Mouse (Mus musculus): ENCODE measurements around the gene Gm29423. TPM values are rescaled to one million over a fixed set of nuclear protein-coding genes. Genes with fewer than 3 reads are reported as not detected.
"Not testable (repeated sequence)": the region's sequence is repeated elsewhere in the genome, so short reads cannot be mapped to it uniquely, and the experiment has no call there.

Gene Gm29423
- polyA plus RNA-seq (2017; shearing (Covaris generic)) = not detected

GRCm38 (mm10) chrY:70303187-70303586, at the start of gene Gm29423, which contains the start of gene Gm29644:
Gene Gm29423 (minus strand): TSS chrY:70303287.
Gene Gm29644 (minus strand): TSS chrY:70303343.
- ATAC-seq = not testable (repeated sequence)

GRCm38 (mm10) chrY:70273542-70273941, 29.5 kb downstream of the Gm29423 start, which contains the start of gene Gm21118:
Gene Gm21118 (minus strand): TSS chrY:70273642.
- not testable (repeated sequence) for ATAC-seq

Other genes with a start within 250 kb of the Gm29423 start
- not detected for gene Gm21118, start 29.6 kb downstream of the Gm29423 start, polyA plus RNA-seq (2017; shearing (Covaris generic))
- not detected for gene Gm29644, start 56 bp upstream of the Gm29423 start, polyA plus RNA-seq (2017; shearing (Covaris generic))
- not detected for gene Gm20888, start 138.6 kb upstream of the Gm29423 start, polyA plus RNA-seq (2017; shearing (Covaris generic))

All from CD4-positive, CD25-positive, alpha-beta regulatory T cell, adult 4 months (primary cell).